Mouse (Mus musculus) natural killer cell, adult 2 months (primary cell): ENCODE measurements around the gene Wdr61.

Source experiments
- DNase-seq, 2 experiments: peaks; one replicate each; pipeline ENCODE4 v3.0.0; 2022; ENCODE audit warnings: low spot score in 2 of 2

Wdr61 gene

GRCm38 (mm10) chr9:54682846-54683245 lies 51.5 kb downstream of the Wdr61 start:
- DNase-seq = no peak

GRCm38 (mm10) chr9:54676531-54676986 lies 57.8 kb downstream of the Wdr61 start:
- peak; percentile 57 to 60 for DNase-seq

- no peak for DNase-seq
These were observed 60.4 kb downstream of the Wdr61 start for GRCm38 (mm10) chr9:54673887-54674286.

- no peak for DNase-seq
These were observed 62.4 kb downstream of the Wdr61 start for GRCm38 (mm10) chr9:54671962-54672361.

- no peak for DNase-seq
These were observed 65.9 kb downstream of the Wdr61 start for GRCm38 (mm10) chr9:54668455-54668854.

GRCm38 (mm10) chr9:54666116-54666515 lies 68.2 kb downstream of the Wdr61 start:
- no peak for DNase-seq
